Mouse (Mus musculus) hindbrain, embryonic 16.5 days (tissue): ENCODE data around the gene Ankrd17. TPM values are rescaled to one million over a fixed set of nuclear protein-coding genes. Genes with fewer than 3 reads are reported as not detected.
"Not testable (repeated sequence)": the region's sequence is repeated elsewhere in the genome, so short reads cannot be mapped to it uniquely, and the experiment has no call there.

Experiments used
- ATAC-seq: fragments of 200-750 bp; cut with Nextera tagmentation; 2 replicates; pipeline ENCODE4 v1.8.0; 2017; ENCODE audit warnings: moderate TSS enrichment, moderate library complexity
- H3K27ac ChIP-seq: fragments of 300-500 bp; sonication (generic); 2 replicates; pipeline ENCODE4 v1.5.1; 2014; ENCODE audit warnings: low read depth, mild to moderate bottlenecking, control low read depth, low read length, moderate library complexity
- H3K27me3 ChIP-seq: fragments of 300-500 bp; sonication (generic); replicated peaks from 2 replicates; pipeline ENCODE4 v1.6.1; 2014; ENCODE audit warnings: low read length; ENCODE audit not compliant: control insufficient read depth, insufficient read depth
- H3K36me3 ChIP-seq: fragments of 300-500 bp; sonication (generic); 2 replicates; pipeline ENCODE4 v1.6.1; 2014; ENCODE audit warnings: mild to moderate bottlenecking, low read length, moderate library complexity, mixed read lengths; ENCODE audit not compliant: control insufficient read depth, insufficient read depth
- H3K4me1 ChIP-seq: fragments of 300-500 bp; sonication (generic); 2 replicates; pipeline ENCODE4 v1.6.1; 2014; ENCODE audit warnings: low read depth, low read length; ENCODE audit not compliant: control insufficient read depth, insufficient read depth
- H3K4me2 ChIP-seq: fragments of 300-500 bp; sonication (generic); 2 replicates; pipeline ENCODE4 v1.6.1; 2014; ENCODE audit warnings: mild to moderate bottlenecking, low read length, control low read depth, moderate library complexity
- H3K4me3 ChIP-seq: fragments of 300-500 bp; sonication (generic); 2 replicates; pipeline ENCODE4 v1.5.1; 2014; ENCODE audit warnings: mild to moderate bottlenecking, low read length, control low read depth, moderate library complexity
- H3K9ac ChIP-seq: fragments of 300-500 bp; sonication (generic); 2 replicates; pipeline ENCODE4 v1.6.1; 2014; ENCODE audit warnings: low read depth, mild to moderate bottlenecking, control low read depth, low read length, moderate library complexity
- H3K9me3 ChIP-seq: fragments of 300-500 bp; sonication (generic); 2 replicates; pipeline ENCODE4 v1.6.1; 2014; ENCODE audit warnings: mild to moderate bottlenecking, low read length, moderate library complexity; ENCODE audit not compliant: control insufficient read depth
- WGBS: fragments of 180-500 bp; shearing (Covaris S2); extraction: QIAGEN DNeasy Blood & Tissue Kit; methylation state at CpG from one replicate; pipeline ENCODE4 v1.1.7; 2014; 5-methylcytosine and 5-hydroxymethylcytosine counted together
- polyA plus RNA-seq: library from polyadenylated mRNA; unstranded; fragments of >200 nt; fragmentation: Nextera tagmentation; extraction: Ambion mirVana; gene quantifications from 2 replicates; pipeline ENCODE4 v1.2.1, GENCODE M21; 2015

Gene Ankrd17
- polyA plus RNA-seq, 1 experiment from 2014 or later, result 26.5 TPM

DNA sequence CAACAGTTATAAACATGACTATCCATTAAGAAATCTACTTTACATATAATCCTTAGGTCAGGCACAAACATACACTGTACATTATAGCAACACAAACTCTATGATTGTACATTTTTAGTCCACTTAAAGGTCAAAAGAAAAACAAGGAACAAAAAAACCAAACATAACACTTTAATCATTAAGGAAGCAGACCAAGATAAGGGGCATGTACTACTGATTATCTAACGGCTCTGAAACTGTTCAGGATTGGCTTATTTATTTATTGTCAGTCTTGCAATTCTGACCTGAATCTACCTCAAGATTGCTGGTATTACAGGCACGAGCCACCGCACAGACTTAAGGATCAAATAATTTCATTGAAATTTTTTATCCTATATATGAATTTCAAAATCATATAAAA, 87.0 kb downstream of the Ankrd17 start:
- no peak overlapping the region for H3K4me2 ChIP-seq
- H3K9me3 ChIP-seq, result no peaks in the 10 kb centered on the region
- no peak for ATAC-seq
- no peaks in the 10 kb centered on the region for H3K27me3 ChIP-seq
- no peak overlapping the region for H3K9ac ChIP-seq
- WGBS, result 94% methylated on average over 3 of the region's 3 CpGs
- H3K36me3 ChIP-seq, result peaks cover 31% of the 10 kb centered on the region
- H3K4me1 ChIP-seq, result no peaks in the 10 kb centered on the region
- no peak overlapping the region for H3K4me3 ChIP-seq
- no peak overlapping the region for H3K27ac ChIP-seq

DNA sequence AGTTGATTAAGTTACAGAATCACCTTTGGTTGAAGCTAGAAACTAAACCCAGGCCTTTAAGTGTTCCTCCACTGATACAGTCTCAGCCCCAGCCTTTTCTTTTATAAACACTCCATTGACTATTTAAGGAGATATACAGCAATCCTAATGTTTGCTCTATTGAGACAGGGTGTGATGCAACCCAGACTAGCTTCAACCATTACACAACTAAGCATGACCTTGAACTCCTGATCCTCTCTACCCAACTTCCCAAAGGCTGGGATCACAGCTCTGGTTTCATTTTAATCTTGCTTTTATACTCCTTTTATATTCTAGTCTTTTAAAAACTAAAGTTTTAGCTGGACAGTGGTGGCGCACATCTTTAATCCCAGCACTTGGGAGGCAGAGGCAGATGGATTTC, 88.9 kb downstream of the Ankrd17 start:
- H3K4me2 ChIP-seq, result no peak overlapping the region
- no peaks in the 10 kb centered on the region for H3K9me3 ChIP-seq
- H3K27ac ChIP-seq, result no peak overlapping the region
- 98% methylated on average over 1 of the region's 1 CpGs for WGBS
- H3K27me3 ChIP-seq, result no peaks in the 10 kb centered on the region
- no peaks in the 10 kb centered on the region for H3K4me1 ChIP-seq
- peaks cover 18% of the 10 kb centered on the region for H3K36me3 ChIP-seq
- no peak for ATAC-seq
- no peak overlapping the region for H3K4me3 ChIP-seq
- H3K9ac ChIP-seq, result no peak overlapping the region

DNA sequence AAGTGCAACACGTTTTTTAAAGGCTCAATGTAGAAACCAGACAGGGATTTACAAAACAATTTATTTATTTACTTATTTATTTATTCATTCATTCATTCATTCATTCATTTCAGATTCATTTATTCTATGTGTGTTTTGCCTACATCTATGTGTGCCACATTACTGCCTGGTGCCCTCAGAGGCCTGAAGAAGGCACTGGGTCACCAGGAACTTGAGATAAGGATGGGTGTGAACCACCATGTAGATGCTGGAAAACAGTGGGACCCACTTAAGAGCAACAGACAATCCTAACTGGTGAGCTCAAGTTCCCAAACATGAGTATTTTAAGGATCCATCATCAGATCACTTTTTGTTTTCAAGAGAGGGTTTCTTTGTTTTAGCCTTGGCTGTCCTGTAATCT, 91.6 kb downstream of the Ankrd17 start:
- WGBS, result 92% methylated on average over 1 of the region's 1 CpGs
- H3K4me1 ChIP-seq, result no peaks in the 10 kb centered on the region
- no peak overlapping the region for H3K9ac ChIP-seq
- no peaks in the 10 kb centered on the region for H3K27me3 ChIP-seq
- ATAC-seq, result no peak
- H3K4me2 ChIP-seq, result no peak overlapping the region
- H3K9me3 ChIP-seq, result no peaks in the 10 kb centered on the region
- peaks cover 18% of the 10 kb centered on the region for H3K36me3 ChIP-seq
- H3K27ac ChIP-seq, result no peak overlapping the region
- H3K4me3 ChIP-seq, result no peak overlapping the region

DNA sequence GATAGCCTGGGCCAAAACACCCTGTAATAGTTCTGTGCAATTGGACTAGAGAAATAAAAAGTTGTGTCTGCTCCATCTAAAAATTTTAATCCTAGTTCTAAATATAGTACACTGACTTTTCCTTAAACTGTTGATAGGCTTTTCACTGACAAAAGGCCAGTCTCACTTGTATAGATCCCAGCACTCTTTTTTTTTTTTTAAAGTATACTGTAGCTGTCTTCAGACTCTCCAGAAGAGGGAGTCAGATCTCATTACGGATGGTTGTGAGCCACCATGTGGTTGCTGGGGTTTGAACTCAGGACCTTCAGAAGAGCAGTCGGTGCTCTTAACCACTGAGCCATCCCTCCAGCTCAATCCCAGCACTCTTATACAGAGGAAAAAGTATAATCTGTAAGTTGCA, 104.1 kb downstream of the Ankrd17 start:
- H3K9ac ChIP-seq, H3K9me3 ChIP-seq, H3K4me3 ChIP-seq, H3K4me1 ChIP-seq, H3K27ac ChIP-seq, ATAC-seq, H3K27me3 ChIP-seq, H3K4me2 ChIP-seq: not testable (repeated sequence)
- H3K36me3 ChIP-seq, result peaks cover 30% of the 10 kb centered on the region
- WGBS, result 78% methylated on average over 2 of the region's 2 CpGs

DNA sequence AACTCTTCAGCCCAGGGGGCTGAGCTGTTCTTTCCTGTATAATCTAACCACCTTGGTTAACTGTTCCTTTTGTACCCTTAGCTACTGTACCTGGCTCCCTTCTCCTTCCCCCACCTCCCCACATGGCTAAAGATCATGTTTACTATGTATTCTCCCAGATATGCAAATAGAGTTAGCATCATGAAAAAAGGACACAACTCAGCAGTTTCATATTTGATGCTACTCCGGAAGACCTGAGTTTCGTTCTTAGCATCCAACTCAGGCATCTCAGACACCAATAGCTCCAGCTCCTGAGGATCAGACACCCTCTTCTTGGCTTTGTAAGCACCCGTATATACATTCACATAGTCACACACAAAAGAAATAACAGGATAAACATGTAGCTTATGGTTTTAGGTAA, 109.4 kb downstream of the Ankrd17 start:
- WGBS, result over 99% methylated on average over 3 of the region's 3 CpGs
- no peak overlapping the region for H3K4me2 ChIP-seq

DNA sequence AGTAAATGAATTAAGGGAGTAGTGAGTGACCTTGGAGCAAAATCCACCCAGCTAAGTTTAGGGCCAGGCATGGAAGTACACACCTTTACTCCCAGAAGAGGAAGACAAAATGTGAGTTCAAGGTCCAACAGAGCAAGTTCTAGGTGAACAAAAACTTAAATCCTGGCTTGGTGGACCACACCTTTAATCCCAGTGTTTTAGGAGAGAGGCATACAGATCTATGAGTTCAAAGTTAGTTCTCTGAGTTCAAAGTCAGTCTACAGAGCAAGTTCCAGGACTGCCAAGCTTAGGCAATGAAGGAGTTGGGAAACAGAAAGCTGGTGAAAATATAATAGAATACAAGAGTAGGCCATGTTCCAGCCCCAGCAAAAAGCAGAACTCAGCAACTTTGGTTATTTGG, 118.9 kb downstream of the Ankrd17 start:
- H3K27me3 ChIP-seq, result no peaks in the 10 kb centered on the region
- H3K9ac ChIP-seq, result no peak overlapping the region
- H3K4me1 ChIP-seq, result no peaks in the 10 kb centered on the region
- H3K4me2 ChIP-seq, result no peak overlapping the region
- ATAC-seq, result no peak
- H3K9me3 ChIP-seq, result no peaks in the 10 kb centered on the region
- peaks cover 45% of the 10 kb centered on the region for H3K36me3 ChIP-seq
- no peak overlapping the region for H3K27ac ChIP-seq
- H3K4me3 ChIP-seq, result no peak overlapping the region

More for the DNA sequence above, 109.4 kb downstream of the Ankrd17 start:
- ATAC-seq, result no peak
- peaks cover 38% of the 10 kb centered on the region for H3K36me3 ChIP-seq
- H3K4me1 ChIP-seq, result no peaks in the 10 kb centered on the region
- no peak overlapping the region for H3K4me3 ChIP-seq
- H3K27ac ChIP-seq, result no peak overlapping the region
- no peaks in the 10 kb centered on the region for H3K9me3 ChIP-seq
- H3K9ac ChIP-seq, result no peak overlapping the region
- no peaks in the 10 kb centered on the region for H3K27me3 ChIP-seq

DNA sequence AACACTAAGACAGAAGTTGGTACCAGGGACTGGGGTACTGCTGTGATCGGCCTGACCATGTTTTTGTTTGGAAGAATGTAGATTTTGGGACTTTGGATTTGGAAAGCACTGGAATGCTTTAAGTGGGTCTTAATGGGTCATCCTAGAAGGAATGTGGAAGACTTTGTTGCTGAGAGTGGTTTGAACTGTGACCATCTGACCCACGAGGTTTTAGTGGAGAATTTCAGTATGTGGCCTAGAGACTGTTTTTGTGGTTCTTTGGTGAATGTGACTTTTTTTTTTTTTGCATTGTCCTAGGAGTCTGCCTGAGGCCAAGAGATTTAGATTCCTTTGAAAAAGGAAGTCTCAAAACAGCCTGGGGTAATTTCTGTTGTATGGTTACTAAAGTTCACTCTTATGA, 119.4 kb downstream of the Ankrd17 start:
- Histone ChIP-seq H3K4me3 (no peak overlapping the region), H3K36me3 (peaks cover 43% of the 10 kb centered on the region), H3K9ac (no peak overlapping the region), H3K4me2 (no peak overlapping the region), H3K27ac (no peak overlapping the region), H3K9me3 (no peaks in the 10 kb centered on the region), H3K4me1 (no peaks in the 10 kb centered on the region), H3K27me3 (no peaks in the 10 kb centered on the region)
- no peak for ATAC-seq
- WGBS, result 98% methylated on average over 2 of the region's 2 CpGs

DNA sequence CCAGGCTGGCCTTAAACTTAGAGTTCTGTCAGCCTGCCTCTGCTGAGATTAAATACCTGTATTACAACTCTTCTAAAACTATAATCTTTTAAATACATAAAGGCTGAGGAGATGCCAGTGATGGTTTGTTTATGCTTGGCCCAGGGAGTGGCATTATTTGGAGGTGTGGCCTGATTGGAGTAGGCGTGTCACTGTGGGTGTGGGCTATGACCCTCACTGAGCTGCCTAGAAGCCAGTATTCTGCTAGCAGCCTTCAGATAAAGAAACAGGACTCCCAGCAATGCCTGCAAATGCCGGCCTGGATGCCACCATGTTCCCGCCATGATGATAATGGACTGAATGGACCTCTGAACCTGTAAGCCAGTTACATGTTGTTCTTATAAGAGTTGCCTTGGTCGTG, 119.8 kb downstream of the Ankrd17 start:
- Histone ChIP-seq H3K9ac (no peak overlapping the region), H3K9me3 (no peaks in the 10 kb centered on the region), H3K4me1 (no peaks in the 10 kb centered on the region), H3K4me2 (no peak overlapping the region), H3K4me3 (no peak overlapping the region), H3K27ac (no peak overlapping the region), H3K36me3 (peaks cover 41% of the 10 kb centered on the region), H3K27me3 (no peaks in the 10 kb centered on the region)
- ATAC-seq, result no peak
- WGBS, result 92% methylated on average over 4 of the region's 4 CpGs

DNA sequence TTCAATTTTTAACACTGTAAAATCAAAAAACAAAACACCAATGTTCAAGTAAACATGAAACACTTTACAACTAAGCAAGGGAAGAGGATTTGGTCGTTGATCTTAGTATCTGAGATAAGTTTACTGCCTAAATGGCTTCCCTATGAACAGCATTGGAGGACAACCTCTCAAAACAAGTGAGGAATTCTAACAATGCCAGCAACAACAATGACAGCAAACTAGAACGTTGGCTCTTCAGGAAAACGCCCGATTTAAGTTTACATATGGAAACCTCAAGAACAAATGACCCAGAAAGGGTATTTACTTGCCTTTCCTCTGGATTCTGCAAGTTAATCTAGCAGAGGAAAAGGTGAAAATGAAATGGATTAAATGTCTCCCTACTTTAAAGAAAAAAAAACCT, 121.0 kb downstream of the Ankrd17 start:
- no peak overlapping the region for H3K4me2 ChIP-seq
- WGBS, result 68% methylated on average over 4 of the region's 4 CpGs
- no peaks in the 10 kb centered on the region for H3K4me1 ChIP-seq
- no peaks in the 10 kb centered on the region for H3K27me3 ChIP-seq
- no peak overlapping the region for H3K9ac ChIP-seq
- no peak for ATAC-seq
- peaks cover 41% of the 10 kb centered on the region for H3K36me3 ChIP-seq
- H3K9me3 ChIP-seq, result no peaks in the 10 kb centered on the region
- no peak overlapping the region for H3K27ac ChIP-seq
- H3K4me3 ChIP-seq, result no peak overlapping the region

DNA sequence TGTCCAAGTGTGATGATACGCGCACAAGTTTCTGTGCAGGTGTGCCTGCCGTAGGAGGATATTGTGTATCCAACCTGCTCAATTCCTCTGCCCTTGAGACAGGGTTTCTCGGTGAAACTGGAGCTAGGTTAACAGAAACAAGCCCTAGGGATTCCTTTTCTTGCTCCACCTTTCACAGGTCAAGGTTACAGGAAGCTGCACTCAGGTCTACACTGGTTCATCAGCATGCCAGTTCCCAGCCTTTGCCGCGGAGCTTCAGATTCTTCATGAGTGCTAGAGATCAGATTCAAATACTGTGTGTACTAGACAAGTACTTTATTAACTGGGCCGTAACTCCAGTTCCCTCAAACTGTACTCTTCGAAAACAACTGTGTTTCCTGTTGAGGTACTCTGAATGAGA, 131.2 kb downstream of the Ankrd17 start:
- WGBS, result 97% methylated on average over 8 of the region's 8 CpGs
- Histone ChIP-seq H3K4me3 (no peak overlapping the region), H3K4me1 (no peaks in the 10 kb centered on the region), H3K36me3 (peaks cover 24% of the 10 kb centered on the region), H3K9me3 (no peaks in the 10 kb centered on the region), H3K27ac (no peak overlapping the region), H3K4me2 (no peak overlapping the region), H3K9ac (no peak overlapping the region), H3K27me3 (no peaks in the 10 kb centered on the region)
- no peak for ATAC-seq
